13 mouse cellular contexts compared by ENCODE assay signal in genomic region chr10:79707759-79708158, GRCm38 (mm10). TPM values are rescaled to one million over a fixed set of nuclear protein-coding genes. Genes with fewer than 3 reads are reported as not detected.
DNase-seq lines count a peak whose midpoint lies in the region; ATAC-seq and TF ChIP-seq lines count a peak whose summit lies in the region.
"Had no signal": no experiment of that assay in that cellular context is flagged by ENCODE, and none has a peak within 500 bp of the region (broad histone marks: within the 10 kb centered on the region; RNA-seq: fewer than 3 reads in every experiment).

No protein-coding gene starts in this region.

- H3K36me3 ChIP-seq in limb, embryonic 12.5 days = peaks cover 66% of the 10 kb centered on the region
- peaks cover 68% of the 10 kb centered on the region for H3K36me3 ChIP-seq in limb, embryonic 10.5 days
- H3K36me3 ChIP-seq in G1E (replicated peaks) = peaks cover 78% of the 10 kb centered on the region
- peaks cover 60% of the 10 kb centered on the region for H3K36me3 ChIP-seq in limb, embryonic 13.5 days

- WGBS in limb, embryonic 12.5 days = 70% methylated on average over 4 of the region's 4 CpGs
- 78% methylated on average over 4 of the region's 4 CpGs for WGBS in limb, embryonic 10.5 days
- 65% methylated on average over 4 of the region's 4 CpGs for WGBS in limb, embryonic 13.5 days

- ATAC-seq in limb, embryonic 12.5 days (ENCODE audit: insufficient number of reproducible peaks, insufficient read depth, low FRiP score, low TSS enrichment, low read depth) = no peak
- no peak for ATAC-seq in G1E (ENCODE audit: extremely low read depth, insufficient number of reproducible peaks, low FRiP score, poor library complexity, severe bottlenecking)
- no peak for ATAC-seq in limb, embryonic 13.5 days (ENCODE audit: low FRiP score, low read depth)

- no peak for TF ChIP-seq CTCF in gastrocnemius, adult 2 months (IDR thresholded peaks at IDR 0.05)
- no peak for TF ChIP-seq CTCF in G1E (IDR thresholded peaks at IDR 0.05; ENCODE audit: low read depth, low read length)

- peaks cover 33% of the 10 kb centered on the region for H3K4me1 ChIP-seq in limb, embryonic 12.5 days (replicated peaks)
- peaks cover 32% of the 10 kb centered on the region for H3K4me1 ChIP-seq in limb, embryonic 10.5 days
- peaks cover 84% of the 10 kb centered on the region for H3K4me1 ChIP-seq in G1E (ENCODE audit: insufficient read depth, low read depth, low read length)
- H3K4me1 ChIP-seq in limb, embryonic 13.5 days = peaks cover 31% of the 10 kb centered on the region

- no peaks in the 10 kb centered on the region for H3K9me3 ChIP-seq in limb, embryonic 12.5 days
- no peaks in the 10 kb centered on the region for H3K9me3 ChIP-seq in limb, embryonic 10.5 days (replicated peaks)
- H3K9me3 ChIP-seq in G1E (replicated peaks) = no peaks in the 10 kb centered on the region
- no peaks in the 10 kb centered on the region for H3K9me3 ChIP-seq in limb, embryonic 13.5 days

- H3K4me2 ChIP-seq in limb, embryonic 12.5 days = peak overlapping the region; percentile 20
- peak overlapping the region; percentile 9; the same call in 1 of the 2 replicates for H3K4me2 ChIP-seq in limb, embryonic 13.5 days (replicated peaks)

- no peak overlapping the region for H3K9ac ChIP-seq in limb, embryonic 12.5 days (replicated peaks)
- no peak overlapping the region; the same call in 1 of the 2 replicates for H3K9ac ChIP-seq in limb, embryonic 13.5 days

- peak overlapping the region; percentile 100 for H3K27ac ChIP-seq in gastrocnemius, adult 2 months
- no peak overlapping the region for H3K27ac ChIP-seq in limb, embryonic 12.5 days
- no peak overlapping the region for H3K27ac ChIP-seq in limb, embryonic 10.5 days
- H3K27ac ChIP-seq in limb, embryonic 13.5 days = no peak overlapping the region

- H3K4me3 ChIP-seq in gastrocnemius, adult 2 months = peak overlapping the region; percentile 92
- no peak overlapping the region for H3K4me3 ChIP-seq in limb, embryonic 12.5 days (replicated peaks)
- H3K4me3 ChIP-seq in limb, embryonic 10.5 days = no peak overlapping the region
- H3K4me3 ChIP-seq in G1E (ENCODE audit: low read depth, low read length) = peak overlapping the region; percentile 84
- no peak overlapping the region for H3K4me3 ChIP-seq in limb, embryonic 13.5 days

- DNase-seq in gastrocnemius, adult 2 months = peak; percentile 36
- no peak for DNase-seq in gastrocnemius, adult 8-10 months (ENCODE audit: low spot score in 2 of 2)
- no peak for DNase-seq in limb, embryonic 10.5 days (ENCODE audit: low spot score)
- DNase-seq in G1E (ENCODE audit: low spot score) = no peak
- no peak for DNase-seq in urinary bladder, adult 2 months (ENCODE audit: low spot score)
- no peak for DNase-seq in urinary bladder, postnatal 36 days (ENCODE audit: low spot score in 2 of 2)
- DNase-seq: adrenal gland, postnatal 10 days; lung, postnatal 4 days; thymus, postnatal 4 days had no signal

- H3K27me3 ChIP-seq in limb, embryonic 12.5 days = 0 out of 2 replicates have a peak, but pooled peaks cover 3% of the 10 kb centered on the region
- no peaks in the 10 kb centered on the region for H3K27me3 ChIP-seq in limb, embryonic 10.5 days (ENCODE audit: low read depth, poor library complexity, severe bottlenecking)
- no peaks in the 10 kb centered on the region for H3K27me3 ChIP-seq in G1E (ENCODE audit: insufficient read depth, low read length)
- 0 out of 2 replicates have a peak, but pooled peaks cover 2% of the 10 kb centered on the region for H3K27me3 ChIP-seq in limb, embryonic 13.5 days
- H3K27me3 ChIP-seq: CH12.LX had no signal

- intact Hi-C loops in gastrocnemius, adult 2 months (cut with DNase I) = no loop called here

RNA-seq across cellular contexts. Expression of gene Bsg, which starts 3.5 kb away (rescaled TPM):
- total RNA-seq in gastrocnemius, adult 2 months (2021) = 100 to 1,000 TPM; 650 to 652 TPM
- 100 to 1,000 TPM; 524 to 920 (median 651) TPM for total RNA-seq in gastrocnemius, adult 8-10 months (2022)
- polyA plus RNA-seq in limb, embryonic 12.5 days (2016; fragmentation: Nextera tagmentation; extraction: Ambion mirVana) = 676 and 680 TPM in 2 replicates
- polyA plus RNA-seq in limb, embryonic 10.5 days (2016; fragmentation: Nextera tagmentation; extraction: Ambion mirVana) = 642 and 664 TPM in 2 replicates
- total RNA-seq in G1E (2014; fragmentation: Nextera tagmentation) (742 and 832 TPM in 2 replicates), G1E (2017) (308 and 330 TPM in 2 replicates)
- 872 and 1,137 TPM in 2 replicates for polyA plus RNA-seq in G1E (2012)
- 761 and 775 TPM in 2 replicates for polyA plus RNA-seq in limb, embryonic 13.5 days (2015; fragmentation: Nextera tagmentation; extraction: Ambion mirVana)
- polyA plus RNA-seq in urinary bladder, adult 2 months (2012; rRNA removed) = 614 and 631 TPM in 2 replicates

RNA-seq across cellular contexts. Expression of gene Hcn2, which starts 8.7 kb away (rescaled TPM):
- total RNA-seq in gastrocnemius, adult 2 months (2021) = under 1 TPM; 0.47 to 0.84 TPM
- under 1 TPM; 0.39 to 0.86 (median 0.73) TPM for total RNA-seq in gastrocnemius, adult 8-10 months (2022)
- polyA plus RNA-seq in limb, embryonic 12.5 days (2016; fragmentation: Nextera tagmentation; extraction: Ambion mirVana) = 0.15 TPM in 1 of 2 replicates, not detected in the other
- polyA plus RNA-seq in limb, embryonic 10.5 days (2016; fragmentation: Nextera tagmentation; extraction: Ambion mirVana) = 0.04 TPM in 1 of 2 replicates, not detected in the other
- 0.29 TPM in 1 of 2 replicates, not detected in the other for total RNA-seq in G1E (2014; fragmentation: Nextera tagmentation)
- 0.11 and 0.17 TPM in 2 replicates for total RNA-seq in G1E (2017)
- polyA plus RNA-seq in G1E (2012) = 0.27 and 0.47 TPM in 2 replicates
- not detected in 2 replicates for polyA plus RNA-seq in limb, embryonic 13.5 days (2015; fragmentation: Nextera tagmentation; extraction: Ambion mirVana)
- polyA plus RNA-seq in urinary bladder, adult 2 months (2012; rRNA removed) = 0.96 and 1.5 TPM in 2 replicates
- total RNA-seq: neutrophil, adult 5-6 weeks had no signal

RNA-seq across cellular contexts. Expression of gene Gzmm, which starts 18.9 kb away (rescaled TPM):
- 1 to 10 TPM; 7.2 to 9.8 TPM for total RNA-seq in gastrocnemius, adult 2 months (2021)
- 10 to 100 TPM in 3 of 4 experiments, 1 to 10 TPM in 1; 9.9 to 15.9 (median 10.2) TPM for total RNA-seq in gastrocnemius, adult 8-10 months (2022)
- 0.74 and 1.2 TPM in 2 replicates for polyA plus RNA-seq in limb, embryonic 12.5 days (2016; fragmentation: Nextera tagmentation; extraction: Ambion mirVana)
- polyA plus RNA-seq in limb, embryonic 10.5 days (2016; fragmentation: Nextera tagmentation; extraction: Ambion mirVana) = 0.76 and 0.94 TPM in 2 replicates
- total RNA-seq in G1E (2014; fragmentation: Nextera tagmentation) (not detected in 2 replicates), G1E (2017) (0.33 and 0.46 TPM in 2 replicates)
- 0.19 and 0.28 TPM in 2 replicates for polyA plus RNA-seq in G1E (2012)
- polyA plus RNA-seq in limb, embryonic 13.5 days (2015; fragmentation: Nextera tagmentation; extraction: Ambion mirVana) = 0.83 and 0.92 TPM in 2 replicates
- polyA plus RNA-seq in urinary bladder, adult 2 months (2012; rRNA removed) = 1.1 and 1.4 TPM in 2 replicates

RNA-seq across cellular contexts. Expression of gene Cdc34, which starts 25.8 kb away (rescaled TPM):
- 100 to 1,000 TPM; 366 to 415 TPM for total RNA-seq in gastrocnemius, adult 2 months (2021)
- 100 to 1,000 TPM; 381 to 451 (median 390) TPM for total RNA-seq in gastrocnemius, adult 8-10 months (2022)
- 139 and 149 TPM in 2 replicates for polyA plus RNA-seq in limb, embryonic 12.5 days (2016; fragmentation: Nextera tagmentation; extraction: Ambion mirVana)
- 209 and 259 TPM in 2 replicates for polyA plus RNA-seq in limb, embryonic 10.5 days (2016; fragmentation: Nextera tagmentation; extraction: Ambion mirVana)
- total RNA-seq in G1E (2014; fragmentation: Nextera tagmentation) = 81.7 and 86.7 TPM in 2 replicates
- 132 and 136 TPM in 2 replicates for total RNA-seq in G1E (2017)
- polyA plus RNA-seq in G1E (2012) = 492 and 603 TPM in 2 replicates
- 116 and 123 TPM in 2 replicates for polyA plus RNA-seq in limb, embryonic 13.5 days (2015; fragmentation: Nextera tagmentation; extraction: Ambion mirVana)
- polyA plus RNA-seq in urinary bladder, adult 2 months (2012; rRNA removed) = 60.6 and 70.0 TPM in 2 replicates

RNA-seq across cellular contexts. Expression of gene Tpgs1, which starts 38.6 kb away (rescaled TPM):
- total RNA-seq in gastrocnemius, adult 2 months (2021) = 10 to 100 TPM; 18.4 to 19.2 TPM
- 10 to 100 TPM; 17.6 to 21.1 (median 20.1) TPM for total RNA-seq in gastrocnemius, adult 8-10 months (2022)
- polyA plus RNA-seq in limb, embryonic 12.5 days (2016; fragmentation: Nextera tagmentation; extraction: Ambion mirVana) = 57.6 and 63.1 TPM in 2 replicates
- polyA plus RNA-seq in limb, embryonic 10.5 days (2016; fragmentation: Nextera tagmentation; extraction: Ambion mirVana) = 68.0 and 73.0 TPM in 2 replicates
- 13.9 and 20.2 TPM in 2 replicates for total RNA-seq in G1E (2014; fragmentation: Nextera tagmentation)
- total RNA-seq in G1E (2017) = 11.6 and 15.5 TPM in 2 replicates
- polyA plus RNA-seq in G1E (2012) = 78.0 and 91.9 TPM in 2 replicates
- 62.0 and 65.9 TPM in 2 replicates for polyA plus RNA-seq in limb, embryonic 13.5 days (2015; fragmentation: Nextera tagmentation; extraction: Ambion mirVana)
- 29.1 and 33.7 TPM in 2 replicates for polyA plus RNA-seq in urinary bladder, adult 2 months (2012; rRNA removed)

Comparison
In these comparisons a context has a peak if more than half of its experiments do, and no peak if none do; other contexts are left out.
1. H3K4me3 ChIP-seq: peak in gastrocnemius, adult 2 months (single experiment) and G1E (single experiment); none in limb, embryonic 12.5 days (single experiment), limb, embryonic 10.5 days (single experiment) and limb, embryonic 13.5 days (single experiment).